12 mouse cellular contexts compared by ENCODE assay signal in genomic region chr7:83739680-83740310, GRCm38 (mm10). TPM values are rescaled to one million over a fixed set of nuclear protein-coding genes. Genes with fewer than 3 reads are reported as not detected.
DNase-seq lines count a peak whose midpoint lies in the region; ATAC-seq and TF ChIP-seq lines count a peak whose summit lies in the region.
"Had no signal": no experiment of that assay in that cellular context is flagged by ENCODE, and none has a peak within 500 bp of the region (broad histone marks: within the 10 kb centered on the region; RNA-seq: fewer than 3 reads in every experiment).

No protein-coding gene starts in this region.

- no peaks in the 10 kb centered on the region for H3K36me3 ChIP-seq in heart, adult 2 months (ENCODE audit: control insufficient read depth, insufficient read depth, low read length)
- no peaks in the 10 kb centered on the region for H3K36me3 ChIP-seq in liver, postnatal 0 days (replicated peaks; ENCODE audit: insufficient read depth, low read length)
- no peaks in the 10 kb centered on the region for H3K36me3 ChIP-seq in liver, embryonic 12.5 days
- H3K36me3 ChIP-seq in embryonic facial prominence, embryonic 11.5 days (replicated peaks; ENCODE audit: control insufficient read depth, insufficient read depth, low read depth, low read length), result no peaks in the 10 kb centered on the region

- H3K79me2 ChIP-seq in heart, adult 2 months (replicated peaks; ENCODE audit: control insufficient read depth, insufficient read depth, low read length), result no peaks in the 10 kb centered on the region

- no peak overlapping the region for H3K4me2 ChIP-seq in liver, postnatal 0 days (ENCODE audit: low read depth, low read length)
- H3K4me2 ChIP-seq in liver, embryonic 12.5 days, result no peak overlapping the region
- H3K4me2 ChIP-seq in embryonic facial prominence, embryonic 11.5 days (ENCODE audit: low read depth, low read length), result no peak overlapping the region

- no peak for TF ChIP-seq CTCF in heart, adult 2 months (IDR thresholded peaks at IDR 0.05)
- no peak for TF ChIP-seq CTCF in liver, postnatal 0 days (IDR thresholded peaks at IDR 0.05; ENCODE audit: low read depth)

- no peak overlapping the region for H3K9ac ChIP-seq in heart, adult 2 months (ENCODE audit: low read depth, low read length)
- no peak overlapping the region for H3K9ac ChIP-seq in liver, postnatal 0 days (replicated peaks)
- H3K9ac ChIP-seq in liver, embryonic 12.5 days, result no peak overlapping the region
- peak overlapping the region; percentile 34 for H3K9ac ChIP-seq in embryonic facial prominence, embryonic 11.5 days (replicated peaks; ENCODE audit: low read length)

- no peak overlapping the region for H3K4me3 ChIP-seq in heart, adult 2 months
- H3K4me3 ChIP-seq in liver, postnatal 0 days (ENCODE audit: low read depth, low read length), result no peak overlapping the region
- H3K4me3 ChIP-seq in liver, embryonic 12.5 days, result no peak overlapping the region
- H3K4me3 ChIP-seq in embryonic facial prominence, embryonic 11.5 days (ENCODE audit: low read depth, low read length), result no peak overlapping the region
- H3K4me3 ChIP-seq: erythroblast, embryonic 14.5 days had no signal

- no peaks in the 10 kb centered on the region for H3K9me3 ChIP-seq in liver, postnatal 0 days (ENCODE audit: low read length)
- H3K9me3 ChIP-seq in liver, embryonic 12.5 days (replicated peaks), result no peaks in the 10 kb centered on the region
- H3K9me3 ChIP-seq in embryonic facial prominence, embryonic 11.5 days (replicated peaks; ENCODE audit: control insufficient read depth, low read length), result no peaks in the 10 kb centered on the region

- no peak for ATAC-seq in liver, postnatal 0 days
- ATAC-seq in liver, embryonic 12.5 days, result no peak
- ATAC-seq in embryonic facial prominence, embryonic 11.5 days (replicated peaks; ENCODE audit: insufficient number of reproducible peaks, low FRiP score, low TSS enrichment, low read depth), result peak; percentile 60; the same call in 1 of the 2 replicates
- no peak for ATAC-seq in inflammation-experienced regulatory T-cells, adult 6 months
- ATAC-seq: CD4-positive, CD25-positive, alpha-beta regulatory T cell, adult 4 months had no signal

- H3K27me3 ChIP-seq in heart, adult 2 months (ENCODE audit: control insufficient read depth, insufficient read depth, low read length), result no peaks in the 10 kb centered on the region; the same call in 1 of the 2 replicates
- no peaks in the 10 kb centered on the region for H3K27me3 ChIP-seq in liver, postnatal 0 days (ENCODE audit: insufficient read depth, low read length)
- H3K27me3 ChIP-seq in liver, embryonic 12.5 days (replicated peaks), result no peaks in the 10 kb centered on the region
- no peaks in the 10 kb centered on the region for H3K27me3 ChIP-seq in embryonic facial prominence, embryonic 11.5 days (ENCODE audit: control insufficient read depth, insufficient read depth, low read length)

- DNase-seq in heart, adult 2 months, result no peak
- DNase-seq in heart, postnatal 25 days (ENCODE audit: low spot score), result no peak
- peak; percentile 10 for DNase-seq in liver, postnatal 0 days
- peak; percentile 58 for DNase-seq in embryonic facial prominence, embryonic 11.5 days (ENCODE audit: low spot score)
- peak; percentile 15 for DNase-seq in retina, embryonic 14.5 days (ENCODE audit: low spot score)
- DNase-seq in left cerebral cortex, adult 11 months (ENCODE audit: low spot score), result no peak
- DNase-seq: layer of hippocampus, adult 9-11 months; right cerebral cortex, postnatal 14 days had no signal

- no peak for TF ChIP-seq POLR2A in heart, adult 2 months (IDR thresholded peaks at IDR 0.05; ENCODE audit: insufficient read depth, low read depth, low read length)

- 69% methylated on average over 7 of the region's 7 CpGs for WGBS in heart, adult 2 months
- WGBS in liver, postnatal 0 days (ENCODE audit: insufficient replicate concordance), result 69% methylated on average over 7 of the region's 7 CpGs
- 63% methylated on average over 7 of the region's 7 CpGs for WGBS in liver, embryonic 12.5 days (ENCODE audit: insufficient replicate concordance)
- WGBS in embryonic facial prominence, embryonic 11.5 days, result 45% methylated on average over 7 of the region's 7 CpGs

- no peak for TF ChIP-seq EP300 in heart, adult 2 months (IDR thresholded peaks at IDR 0.05; ENCODE audit: insufficient read depth, low read depth, low read length)
- no peak for TF ChIP-seq EP300 in liver, postnatal 0 days (IDR thresholded peaks at IDR 0.05; ENCODE audit: low read depth)

- intact Hi-C loops in heart, adult 2 months (cut with DNase I), result no loop called here
- intact Hi-C loops in heart, postnatal 25 days (cut with DNase I), result no loop called here

- peaks cover 12% of the 10 kb centered on the region for H3K4me1 ChIP-seq in heart, adult 2 months (ENCODE audit: control insufficient read depth, insufficient read depth, low read length)
- no peaks in the 10 kb centered on the region for H3K4me1 ChIP-seq in liver, postnatal 0 days (ENCODE audit: insufficient read depth)
- H3K4me1 ChIP-seq in liver, embryonic 12.5 days, result no peaks in the 10 kb centered on the region
- peaks cover 5% of the 10 kb centered on the region for H3K4me1 ChIP-seq in embryonic facial prominence, embryonic 11.5 days (ENCODE audit: control insufficient read depth, insufficient read depth, low read length)

- H3K27ac ChIP-seq in heart, adult 2 months, result peak overlapping the region; percentile 26
- no peak overlapping the region for H3K27ac ChIP-seq in liver, postnatal 0 days (ENCODE audit: low read depth)
- no peak overlapping the region for H3K27ac ChIP-seq in liver, embryonic 12.5 days
- no peak overlapping the region for H3K27ac ChIP-seq in embryonic facial prominence, embryonic 11.5 days (replicated peaks; ENCODE audit: low read depth, low read length)

RNA-seq across cellular contexts. Expression of gene Il16, which starts 5.7 kb away (rescaled TPM):
- 1 to 10 TPM; 5.6 to 7.6 TPM for total RNA-seq in heart, adult 2 months (2021)
- 6.1 and 8.0 TPM in 2 replicates for polyA plus RNA-seq in heart, adult 2 months (2012; rRNA removed)
- 1 to 10 TPM; 8.2 to 8.4 TPM for total RNA-seq in heart, postnatal 25 days (2021)
- 8.5 and 9.8 TPM in 2 replicates for polyA plus RNA-seq in liver, postnatal 0 days (2015; fragmentation: Nextera tagmentation; extraction: Ambion mirVana)
- 4.7 and 5.2 TPM in 2 replicates for polyA plus RNA-seq in liver, embryonic 12.5 days (2016; fragmentation: Nextera tagmentation; extraction: Ambion mirVana)
- polyA plus RNA-seq in embryonic facial prominence, embryonic 11.5 days (2014; fragmentation: Nextera tagmentation; extraction: Ambion mirVana), result 1.6 and 3.0 TPM in 2 replicates
- polyA plus RNA-seq in inflammation-experienced regulatory T-cells, adult 6 months (2017; shearing (Covaris generic)), result 100 to 1,000 TPM; 206 to 386 (median 321) TPM

RNA-seq across cellular contexts. Expression of gene Cfap161, which starts 54.9 kb away (rescaled TPM):
- not detected for total RNA-seq in heart, adult 2 months (2021)
- 0.35 and 0.50 TPM in 2 replicates for polyA plus RNA-seq in heart, adult 2 months (2012; rRNA removed)
- not detected for total RNA-seq in heart, postnatal 25 days (2021)
- not detected in 2 replicates for polyA plus RNA-seq in liver, postnatal 0 days (2015; fragmentation: Nextera tagmentation; extraction: Ambion mirVana)
- not detected in 2 replicates for polyA plus RNA-seq in liver, embryonic 12.5 days (2016; fragmentation: Nextera tagmentation; extraction: Ambion mirVana)
- 0.41 TPM in 1 of 2 replicates, not detected in the other for polyA plus RNA-seq in embryonic facial prominence, embryonic 11.5 days (2014; fragmentation: Nextera tagmentation; extraction: Ambion mirVana)
- polyA plus RNA-seq in inflammation-experienced regulatory T-cells, adult 6 months (2017; shearing (Covaris generic)), result not detected
- polyA plus RNA-seq: CD4-positive, CD25-positive, alpha-beta regulatory T cell, adult 4 months; erythroblast, embryonic 14.5 days had no signal

Comparison
In these comparisons a context has a peak if more than half of its experiments do, and no peak if none do; other contexts are left out.
1. DNase-seq: peak in liver, postnatal 0 days (single experiment), embryonic facial prominence, embryonic 11.5 days (single experiment) and retina, embryonic 14.5 days (single experiment); none in heart, adult 2 months (0 of 2), heart, postnatal 25 days (single experiment) and left cerebral cortex, adult 11 months (single experiment).
2. RNA of gene Il16, which starts 5.7 kb away (polyA plus RNA-seq): 206 to 386 TPM in inflammation-experienced regulatory T-cells, adult 6 months; 8.5 to 9.8 TPM in liver, postnatal 0 days, 6.1 to 8.0 TPM in heart, adult 2 months, 4.7 to 5.2 TPM in liver, embryonic 12.5 days and 1.6 to 3.0 TPM in embryonic facial prominence, embryonic 11.5 days; every median in the first group is over 10 times any median in the second.